Mouse (Mus musculus): ENCODE data around the gene Msto1. TPM values are rescaled to one million over a fixed set of nuclear protein-coding genes. Genes with fewer than 3 reads are reported as not detected.
"Not testable (repeated sequence)": the region's sequence is repeated elsewhere in the genome, so short reads cannot be mapped to it uniquely, and the experiment has no call there.

Gene Msto1
- polyA plus RNA-seq, 1 experiment from 2014 or later: 46.1 TPM

DNA sequence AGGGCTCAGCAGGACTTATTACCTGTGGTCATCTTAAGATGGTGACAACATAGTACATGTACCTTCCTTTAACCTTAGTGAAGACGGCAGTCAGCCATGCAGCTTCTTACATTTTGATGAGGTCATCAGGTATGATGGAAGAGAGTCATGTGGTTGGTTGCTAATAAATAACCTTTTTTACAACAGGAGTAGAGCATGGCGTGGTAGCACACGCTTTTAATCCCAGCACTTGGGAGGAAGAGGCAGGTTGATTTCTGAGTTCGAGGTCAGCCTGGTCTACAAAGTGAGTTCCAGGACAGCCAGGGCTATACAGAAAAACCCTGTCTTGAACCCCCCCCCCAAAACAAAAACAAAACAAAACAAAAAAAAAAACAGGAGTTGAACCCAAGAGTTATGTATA lies 31.3 kb downstream of the Msto1 start:
- H3K36me3 ChIP-seq: peaks cover 10% of the 10 kb centered on the region; the same call in 1 of the 2 replicates
- not testable (repeated sequence) for H3K9me3 ChIP-seq; H3K27ac ChIP-seq (replicated peaks); H3K27me3 ChIP-seq; H3K4me1 ChIP-seq; ATAC-seq (ENCODE audit: low FRiP score, low read depth); H3K4me2 ChIP-seq (replicated peaks); H3K4me3 ChIP-seq; H3K9ac ChIP-seq (replicated peaks)
- WGBS: over 99% methylated on average over 4 of the region's 4 CpGs

DNA sequence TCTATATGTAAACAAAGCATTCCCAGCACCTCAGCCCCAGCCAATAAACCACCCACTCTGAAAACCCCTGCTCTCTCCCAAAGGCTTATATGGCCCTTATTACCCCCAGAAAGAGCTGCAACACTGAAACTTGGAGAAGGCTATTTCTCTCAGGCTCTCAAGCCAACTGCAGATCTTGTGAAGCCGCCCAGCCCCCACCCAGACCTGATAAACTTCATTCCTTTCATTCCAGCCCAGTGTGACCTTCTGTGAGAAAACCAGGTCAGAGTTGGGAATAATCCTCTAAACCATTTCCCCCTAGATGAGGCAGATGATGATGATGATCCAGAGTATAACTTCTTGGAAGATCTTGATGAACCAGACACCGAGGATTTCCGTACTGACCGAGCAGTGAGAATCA lies 45.4 kb downstream of the Msto1 start:
- not testable (repeated sequence) for H3K4me3 ChIP-seq; H3K4me2 ChIP-seq (replicated peaks); H3K27ac ChIP-seq (replicated peaks); H3K4me1 ChIP-seq; H3K9me3 ChIP-seq; ATAC-seq (ENCODE audit: low FRiP score, low read depth); H3K27me3 ChIP-seq; H3K9ac ChIP-seq (replicated peaks)
- WGBS: 100% methylated on average over 1 of the region's 4 CpGs
- H3K36me3 ChIP-seq: peaks cover 28% of the 10 kb centered on the region

DNA sequence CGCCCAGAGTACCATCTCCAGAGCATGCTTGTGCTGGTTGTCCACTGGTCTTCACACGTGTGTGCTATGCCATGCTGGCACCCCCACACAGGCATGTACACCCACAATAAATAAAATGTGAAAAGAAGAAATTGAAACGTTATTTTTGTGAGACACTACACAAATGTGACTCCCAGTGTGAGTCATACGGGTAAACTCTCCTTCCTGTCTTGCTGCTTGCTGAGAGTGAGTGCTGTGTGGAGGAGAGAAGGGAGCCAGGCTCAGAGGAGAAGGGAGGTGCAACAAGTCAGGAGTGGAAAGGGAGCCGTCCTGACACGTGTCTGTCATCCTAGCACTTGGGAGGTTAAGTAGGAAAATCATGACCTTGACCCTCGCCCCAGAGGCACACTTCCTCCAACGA lies 46.6 kb downstream of the Msto1 start:
- H3K27me3 ChIP-seq; H3K4me3 ChIP-seq; H3K4me1 ChIP-seq; H3K27ac ChIP-seq (replicated peaks); H3K4me2 ChIP-seq (replicated peaks); ATAC-seq (ENCODE audit: low FRiP score, low read depth); H3K9me3 ChIP-seq; H3K9ac ChIP-seq (replicated peaks): not testable (repeated sequence)
- peaks cover 39% of the 10 kb centered on the region for H3K36me3 ChIP-seq
- no CpG with 5 or more reads among the region's 8 CpGs for WGBS

DNA sequence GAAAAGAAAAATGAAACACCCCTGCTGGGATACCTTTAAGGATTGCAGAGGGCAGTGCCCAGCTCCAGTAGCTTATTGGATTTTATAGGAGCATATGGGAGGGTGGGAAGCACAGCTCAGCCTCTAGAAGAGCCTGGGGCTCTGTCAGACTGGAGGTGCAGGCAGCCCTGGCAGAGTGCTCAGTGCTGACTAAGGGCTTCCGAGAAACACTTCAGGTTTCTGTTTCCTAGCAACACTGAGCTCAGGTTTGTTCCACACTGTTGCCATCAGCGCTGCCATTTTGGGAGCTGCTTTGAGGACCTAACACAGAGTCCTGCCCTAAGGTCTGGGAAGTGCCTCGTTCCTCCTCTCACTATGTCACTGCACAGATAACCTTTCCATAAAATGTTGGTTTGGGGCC lies 47.1 kb downstream of the Msto1 start:
- not testable (repeated sequence) for H3K4me3 ChIP-seq; H3K27ac ChIP-seq (replicated peaks); ATAC-seq (ENCODE audit: low FRiP score, low read depth); H3K4me2 ChIP-seq (replicated peaks); H3K9me3 ChIP-seq; H3K4me1 ChIP-seq; H3K9ac ChIP-seq (replicated peaks); H3K27me3 ChIP-seq
- peaks cover 44% of the 10 kb centered on the region for H3K36me3 ChIP-seq
- WGBS: no CpG with 5 or more reads among the region's 3 CpGs

DNA sequence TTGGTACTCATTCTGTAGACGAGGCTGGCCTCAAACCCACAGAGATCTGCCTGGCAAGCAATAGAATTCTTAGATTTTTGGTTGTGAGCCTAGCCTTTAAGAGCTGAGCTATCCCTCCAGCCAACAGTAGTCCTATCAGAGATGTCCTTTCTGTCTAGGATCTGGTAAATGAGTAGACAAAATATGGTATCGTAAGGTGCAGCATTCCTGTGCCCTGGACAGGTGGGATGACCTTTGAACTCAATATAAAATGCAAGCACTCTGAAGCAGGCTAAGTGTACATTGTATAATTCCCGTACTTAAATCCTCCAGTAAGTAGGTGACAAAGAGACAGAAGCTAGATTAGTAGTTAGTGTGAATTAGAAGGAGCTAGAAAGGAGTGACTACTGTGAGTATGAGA lies 51.7 kb downstream of the Msto1 start:
- Histone ChIP-seq H3K27me3 (no peaks in the 10 kb centered on the region), H3K27ac (replicated peaks) (no peak overlapping the region), H3K4me2 (replicated peaks) (no peak overlapping the region), H3K9ac (replicated peaks) (no peak overlapping the region), H3K36me3 (peaks cover 87% of the 10 kb centered on the region), H3K4me1 (no peaks in the 10 kb centered on the region), H3K9me3 (no peaks in the 10 kb centered on the region), H3K4me3 (no peak overlapping the region)
- WGBS: 93% methylated on average over 3 of the region's 3 CpGs
- ATAC-seq (ENCODE audit: low FRiP score, low read depth): no peak

DNA sequence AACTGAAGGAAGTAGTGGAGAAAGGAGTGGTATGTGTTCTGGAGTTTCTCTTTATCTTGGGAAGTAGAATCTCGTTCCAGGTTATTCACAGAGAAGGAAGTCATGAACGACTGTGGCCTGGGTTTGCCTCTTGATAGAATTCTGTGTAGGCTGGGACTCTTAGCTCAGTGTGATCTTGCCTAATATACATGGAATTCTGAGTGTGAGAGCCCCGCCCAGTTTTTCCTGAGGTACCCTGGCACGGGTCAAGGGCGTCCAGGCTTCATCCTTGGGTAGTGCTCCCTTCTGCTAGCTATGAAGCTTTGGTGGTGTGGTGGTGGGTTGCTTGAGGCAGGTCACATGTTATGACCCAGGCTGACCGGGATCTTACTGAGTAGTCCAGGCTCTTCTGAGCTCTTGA lies 58.0 kb downstream of the Msto1 start:
- 95% methylated on average over 6 of the region's 6 CpGs for WGBS
- no peaks in the 10 kb centered on the region for H3K4me1 ChIP-seq
- no peak overlapping the region for H3K27ac ChIP-seq (replicated peaks)
- H3K4me2 ChIP-seq (replicated peaks): no peak overlapping the region
- H3K9ac ChIP-seq (replicated peaks): no peak overlapping the region
- ATAC-seq (ENCODE audit: low FRiP score, low read depth): no peak
- peaks cover 76% of the 10 kb centered on the region for H3K36me3 ChIP-seq
- H3K9me3 ChIP-seq: no peaks in the 10 kb centered on the region
- no peaks in the 10 kb centered on the region for H3K27me3 ChIP-seq
- no peak overlapping the region for H3K4me3 ChIP-seq

Other genes with a start within 250 kb of the Msto1 start
- gene Khdc4, start 228.2 kb downstream of the Msto1 start, polyA plus RNA-seq (2016; fragmentation: Nextera tagmentation; extraction: Ambion mirVana): 122 and 123 TPM in 2 replicates
- 43.6 and 44.7 TPM in 2 replicates for gene Rit1, start 197.2 kb downstream of the Msto1 start, polyA plus RNA-seq (2016; fragmentation: Nextera tagmentation; extraction: Ambion mirVana)
- gene Syt11, start 138.8 kb downstream of the Msto1 start, polyA plus RNA-seq (2016; fragmentation: Nextera tagmentation; extraction: Ambion mirVana): 200 and 205 TPM in 2 replicates
- 18.9 and 19.8 TPM in 2 replicates for gene Gon4l, start 78.8 kb downstream of the Msto1 start, polyA plus RNA-seq (2016; fragmentation: Nextera tagmentation; extraction: Ambion mirVana)
- gene Ash1l, start 36.6 kb upstream of the Msto1 start, polyA plus RNA-seq (2016; fragmentation: Nextera tagmentation; extraction: Ambion mirVana): 22.5 and 23.7 TPM in 2 replicates
- gene Dap3, start 37.2 kb upstream of the Msto1 start, polyA plus RNA-seq (2016; fragmentation: Nextera tagmentation; extraction: Ambion mirVana): 124 and 137 TPM in 2 replicates
- gene Rusc1, start 179.3 kb upstream of the Msto1 start, polyA plus RNA-seq (2016; fragmentation: Nextera tagmentation; extraction: Ambion mirVana): 49.8 and 50.9 TPM in 2 replicates
- 0.13 TPM in 1 of 2 replicates, not detected in the other for gene Gm43738, start 187.1 kb upstream of the Msto1 start, polyA plus RNA-seq (2016; fragmentation: Nextera tagmentation; extraction: Ambion mirVana)
- gene Fdps, start 188.0 kb upstream of the Msto1 start, polyA plus RNA-seq (2016; fragmentation: Nextera tagmentation; extraction: Ambion mirVana): 307 and 361 TPM in 2 replicates
- gene Pklr, start 222.1 kb upstream of the Msto1 start, polyA plus RNA-seq (2016; fragmentation: Nextera tagmentation; extraction: Ambion mirVana): 0.26 and 0.33 TPM in 2 replicates
- 17.1 and 22.0 TPM in 2 replicates for gene Hcn3, start 246.2 kb upstream of the Msto1 start, polyA plus RNA-seq (2016; fragmentation: Nextera tagmentation; extraction: Ambion mirVana)